Mouse (Mus musculus): ENCODE results near the gene Igf2bp3.

- TF ChIP-seq POLR2A (IDR thresholded peaks at IDR 0.05; ENCODE audit: control insufficient read depth, low read depth, low read length) (no peak), CTCF (IDR thresholded peaks at IDR 0.05; ENCODE audit: control insufficient read depth, insufficient read depth, insufficient replicate concordance, low read depth, low read length) (no peak)
Observed at GRCm38 (mm10) chr6:49046502-49046901, 168.3 kb downstream of the Igf2bp3 start.
